Mouse (Mus musculus) gastrocnemius, adult 8-10 months (tissue): ENCODE results near the gene Iqgap1. TPM values are rescaled to one million over a fixed set of nuclear protein-coding genes. Genes with fewer than 3 reads are reported as not detected.
A peak's percentile ranks its signal among the peaks of the same experiment; 100 is the strongest.

Experiments
- DNase-seq, 2 experiments: peaks; one replicate each; pipeline ENCODE4 v3.0.0; 2022; ENCODE audit warnings: low spot score in 2 of 2
- total RNA-seq, 4 experiments: library from RNA; stranded (reverse); gene quantifications; 2 replicates each; pipeline ENCODE4 v1.2.4; 2022

Iqgap1 gene
- total RNA-seq, 4 experiments from 2014 or later = 6.3 to 12.7 (median 10.6) TPM

- DNase-seq = no peak
Measured at GRCm38 (mm10) chr7:80843910-80844640, 18.3 kb upstream of the Iqgap1 start.

GRCm38 (mm10) chr7:80843176-80843575 lies 17.4 kb upstream of the Iqgap1 start:
- no peak for DNase-seq

- no peak for DNase-seq
Measured at GRCm38 (mm10) chr7:80842132-80842531, 16.4 kb upstream of the Iqgap1 start.

GRCm38 (mm10) chr7:80840937-80841336 lies 15.2 kb upstream of the Iqgap1 start:
- DNase-seq = no peak

- no peak for DNase-seq
Measured at GRCm38 (mm10) chr7:80840241-80840640, 14.5 kb upstream of the Iqgap1 start.

GRCm38 (mm10) chr7:80839755-80840154 lies 14.0 kb upstream of the Iqgap1 start:
- DNase-seq = no peak

- DNase-seq = no peak
Measured at GRCm38 (mm10) chr7:80838247-80838646, 12.5 kb upstream of the Iqgap1 start.

GRCm38 (mm10) chr7:80837736-80838135 lies 12.0 kb upstream of the Iqgap1 start:
- DNase-seq = no peak

GRCm38 (mm10) chr7:80835984-80836652 lies 10.3 kb upstream of the Iqgap1 start:
- no peak for DNase-seq

- DNase-seq = no peak
Measured at GRCm38 (mm10) chr7:80833651-80834532, 8.1 kb upstream of the Iqgap1 start.

- peak in 1 of 2 experiments; percentile 30 for DNase-seq
Measured at GRCm38 (mm10) chr7:80832996-80833650, 7.3 kb upstream of the Iqgap1 start.

- DNase-seq = no peak
Measured at GRCm38 (mm10) chr7:80832191-80832590, 6.4 kb upstream of the Iqgap1 start.

GRCm38 (mm10) chr7:80830193-80830803 lies 4.5 kb upstream of the Iqgap1 start:
- no peak for DNase-seq

GRCm38 (mm10) chr7:80828146-80828860 lies 2.5 kb upstream of the Iqgap1 start:
- no peak for DNase-seq

GRCm38 (mm10) chr7:80823875-80824682 lies 1.7 kb downstream of the Iqgap1 start:
- DNase-seq = no peak

- no peak for DNase-seq
Measured at GRCm38 (mm10) chr7:80823267-80823666, 2.5 kb downstream of the Iqgap1 start.

- DNase-seq = no peak
Measured at GRCm38 (mm10) chr7:80820838-80821237, 4.9 kb downstream of the Iqgap1 start.

- no peak for DNase-seq
Measured at GRCm38 (mm10) chr7:80816641-80817040, 9.1 kb downstream of the Iqgap1 start.

- DNase-seq = no peak
Measured at GRCm38 (mm10) chr7:80813397-80813796, 12.4 kb downstream of the Iqgap1 start.
